Mouse (Mus musculus): Measurements from ENCODE around the gene Vps72. TPM values are rescaled to one million over a fixed set of nuclear protein-coding genes. Genes with fewer than 3 reads are reported as not detected.
"Not testable (repeated sequence)": the region's sequence is repeated elsewhere in the genome, so short reads cannot be mapped to it uniquely, and the experiment has no call there.

Gene Vps72
- polyA plus RNA-seq, 1 experiment from 2014 or later: 120 TPM

- DNase-seq (ENCODE audit: low read depth, low spot score) (peak; percentile 22), ATAC-seq (peak; percentile 3)
- ChIA-PET CTCF (interaction anchor here (0.9 to 7.9 kb wide), 6 partner anchors 10 to 64 kb away, joined by 3 to 67 read pairs (median 5); partner anchors contain the start of gene Psmd4), POLR2A (interaction anchor here (0.9 to 1.8 kb wide), 10 partner anchors 13 to 127 kb away, joined by 3 to 5 read pairs (median 4); partner anchors contain the start of gene Psmd4)
- no peak for TF ChIP-seq CTCF (IDR thresholded peaks at IDR 0.05)
- H3K27me3 ChIP-seq: no peaks in the 10 kb centered on the region
- in situ Hi-C loops (cut with MboI; ENCODE audit: low pct_unique_long_range_greater_than_20kb): no loop called here
Measured at GRCm38 (mm10) chr3:95105586-95106337, 5.1 kb upstream of the Vps72 start.

GRCm38 (mm10) chr3:95106338-95107117 lies 4.3 kb upstream of the Vps72 start, which contains the start of gene Pip5k1a:
Pip5k1a (minus strand) TSS chr3:95106930.
- DNase-seq (ENCODE audit: low read depth, low spot score): peak; percentile 100
- peak; percentile 45 for ATAC-seq
- CTCF ChIA-PET: interaction anchor here (0.6 to 7.9 kb wide), 12 partner anchors 9 to 963 kb away, joined by 3 to 67 read pairs (median 4); partner anchors contain the start of gene Psmd4
- H3K27me3 ChIP-seq: no peaks in the 10 kb centered on the region
- in situ Hi-C loops (cut with MboI; ENCODE audit: low pct_unique_long_range_greater_than_20kb): no loop called here
- no peak for TF ChIP-seq CTCF (IDR thresholded peaks at IDR 0.05)
- POLR2A ChIA-PET: interaction anchor here (0.7 to 1.5 kb wide), 8 partner anchors 21 to 126 kb away, joined by 3 to 5 read pairs (median 3); no protein-coding TSS in a partner anchor

GRCm38 (mm10) chr3:95107308-95107707 lies 3.5 kb upstream of the Vps72 start:
- in situ Hi-C loops (cut with MboI; ENCODE audit: low pct_unique_long_range_greater_than_20kb); DNase-seq (ENCODE audit: low read depth, low spot score); H3K27me3 ChIP-seq; ATAC-seq: not testable (repeated sequence)
- POLR2A ChIA-PET: interaction anchor here (0.6 to 1.5 kb wide), 8 partner anchors 20 to 117 kb away, joined by 3 to 5 read pairs (median 3); no protein-coding TSS in a partner anchor
- CTCF ChIA-PET: interaction anchor here (0.6 to 7.9 kb wide), 9 partner anchors 19 to 962 kb away, joined by 3 to 67 read pairs (median 4); partner anchors contain the start of gene Psmd4

- in situ Hi-C loops (cut with MboI; ENCODE audit: low pct_unique_long_range_greater_than_20kb): no loop called here
- H3K27me3 ChIP-seq: no peaks in the 10 kb centered on the region
- no peak for TF ChIP-seq CTCF (IDR thresholded peaks at IDR 0.05)
- DNase-seq (ENCODE audit: low read depth, low spot score) (no peak), ATAC-seq (no peak)
- ChIA-PET CTCF (interaction anchor here (1.2 to 7.9 kb wide), 7 partner anchors 20 to 68 kb away, joined by 3 to 67 read pairs (median 4); partner anchors contain the start of gene Psmd4), POLR2A (interaction anchor here (0.6 to 1.2 kb wide), 3 partner anchors 15 to 67 kb away, joined by 4 to 5 read pairs (median 4); no protein-coding TSS in a partner anchor)
Measured at GRCm38 (mm10) chr3:95107898-95108297, 2.9 kb upstream of the Vps72 start.

GRCm38 (mm10) chr3:95112760-95113159 lies 1.9 kb downstream of the Vps72 start:
- DNase-seq (ENCODE audit: low read depth, low spot score) (no peak), ATAC-seq (no peak)
- ChIA-PET CTCF (interaction anchor here (0.7 to 1.6 kb wide), 4 partner anchors 8 to 59 kb away, joined by 3 to 4 read pairs (median 3); no protein-coding TSS in a partner anchor), POLR2A (interaction anchor here (0.8 kb wide), 1 partner anchor 20 kb away, joined by 3 read pairs; no protein-coding TSS in a partner anchor)
- TF ChIP-seq CTCF (IDR thresholded peaks at IDR 0.05): no peak
- no peaks in the 10 kb centered on the region for H3K27me3 ChIP-seq
- in situ Hi-C loops (cut with MboI; ENCODE audit: low pct_unique_long_range_greater_than_20kb): no loop called here

- in situ Hi-C loops (cut with MboI; ENCODE audit: low pct_unique_long_range_greater_than_20kb): no loop called here
- CTCF ChIA-PET: interaction anchor here (0.9 to 1.6 kb wide), 6 partner anchors 9 to 91 kb away, joined by 3 to 7 read pairs (median 3); no protein-coding TSS in a partner anchor
- peak; percentile 65 for DNase-seq (ENCODE audit: low read depth, low spot score)
- no peaks in the 10 kb centered on the region for H3K27me3 ChIP-seq
- ATAC-seq: peak; percentile 70
- POLR2A ChIA-PET: interaction anchor here (0.5 to 4.1 kb wide), 4 partner anchors 10 to 104 kb away, joined by 3 to 18 read pairs (median 4); no protein-coding TSS in a partner anchor
- no peak for TF ChIP-seq CTCF (IDR thresholded peaks at IDR 0.05)
Measured at GRCm38 (mm10) chr3:95117751-95118150, 6.9 kb downstream of the Vps72 start.

- ChIA-PET POLR2A (no interaction called here), CTCF (interaction anchor here (1.4 kb wide), 1 partner anchor 9 kb away, joined by 4 read pairs; no protein-coding TSS in a partner anchor)
- H3K27me3 ChIP-seq: no peaks in the 10 kb centered on the region
- no peak for TF ChIP-seq CTCF (IDR thresholded peaks at IDR 0.05)
- ATAC-seq (no peak), DNase-seq (ENCODE audit: low read depth, low spot score) (no peak)
- in situ Hi-C loops (cut with MboI; ENCODE audit: low pct_unique_long_range_greater_than_20kb): no loop called here
Measured at GRCm38 (mm10) chr3:95121580-95121979, 10.8 kb downstream of the Vps72 start.

- ChIA-PET CTCF (interaction anchor here (0.9 to 1.2 kb wide), 4 partner anchors 9 to 73 kb away, joined by 3 to 5 read pairs (median 3); no protein-coding TSS in a partner anchor), POLR2A (no interaction called here)
- H3K27me3 ChIP-seq: no peaks in the 10 kb centered on the region
- ATAC-seq (peak; percentile 33), DNase-seq (ENCODE audit: low read depth, low spot score) (no peak)
- in situ Hi-C loops (cut with MboI; ENCODE audit: low pct_unique_long_range_greater_than_20kb): no loop called here
- no peak for TF ChIP-seq CTCF (IDR thresholded peaks at IDR 0.05)
Measured at GRCm38 (mm10) chr3:95124246-95124645, 13.4 kb downstream of the Vps72 start, which contains the start of gene Tmod4. Tmod4 (plus strand) TSS chr3:95124476.

- H3K27me3 ChIP-seq: no peaks in the 10 kb centered on the region
- ATAC-seq (no peak), DNase-seq (ENCODE audit: low read depth, low spot score) (no peak)
- no peak for TF ChIP-seq CTCF (IDR thresholded peaks at IDR 0.05)
- POLR2A ChIA-PET: no interaction called here
- in situ Hi-C loops (cut with MboI; ENCODE audit: low pct_unique_long_range_greater_than_20kb): no loop called here
- CTCF ChIA-PET: interaction anchor here (0.9 to 1.2 kb wide), 3 partner anchors 10 to 72 kb away, joined by 3 to 5 read pairs (median 3); no protein-coding TSS in a partner anchor
Measured at GRCm38 (mm10) chr3:95124972-95125371, 14.2 kb downstream of the Vps72 start.
